Mouse (Mus musculus) embryo, embryonic 10 days (tissue): Measurements from ENCODE around the gene Nt5m.
A peak's percentile ranks its signal among the peaks of the same experiment; 100 is the strongest.

ENCODE experiments used
- DNase-seq: peaks from one replicate; pipeline ENCODE4 v3.0.0-alpha.2; 2015; ENCODE audit warnings: low spot score

The Nt5m gene

DNA sequence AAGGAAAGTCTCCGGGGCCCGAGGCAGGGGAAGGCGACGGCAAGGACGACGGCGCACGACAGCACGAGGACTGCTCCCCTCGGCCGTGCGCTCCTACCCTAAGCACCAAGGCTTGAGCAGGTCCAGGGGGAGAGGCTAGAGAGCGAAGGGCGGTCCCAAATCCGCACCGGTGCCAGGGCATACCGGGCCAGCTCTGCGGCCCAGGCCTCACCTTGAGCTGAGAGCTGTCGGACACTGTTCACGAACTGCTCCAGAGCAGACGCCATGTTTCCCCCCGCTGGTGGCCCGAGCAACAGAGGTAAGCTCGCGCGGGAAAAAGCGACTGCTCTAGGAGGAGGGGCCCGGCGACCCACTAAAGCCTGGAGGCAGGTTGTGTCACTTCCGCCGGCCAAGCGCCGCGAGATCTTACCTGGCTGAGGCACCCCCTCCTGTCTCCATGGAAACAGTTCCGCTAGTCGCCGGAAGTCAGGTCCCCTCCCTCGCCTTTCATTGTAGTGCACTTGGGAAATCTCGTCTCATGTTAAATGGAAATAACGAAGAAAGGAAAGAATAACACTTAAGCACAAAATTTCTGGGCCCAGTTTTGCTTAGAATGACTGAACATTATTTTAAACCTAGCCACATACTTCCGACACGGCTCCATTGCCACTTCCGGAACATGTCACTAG is 346 bp downstream of the Nt5m start, which contains the start of gene Cops3:
Gene Cops3 (minus strand): TSS at position 380 of the 668 bp plus-strand sequence.
- peak; percentile 99 for DNase-seq

GRCm38 (mm10) chr11:59846311-59846710 is 7.1 kb downstream of the Nt5m start:
- no peak for DNase-seq

- DNase-seq = peak; percentile 84
These were observed 7.9 kb downstream of the Nt5m start for GRCm38 (mm10) chr11:59847131-59847530.

DNA sequence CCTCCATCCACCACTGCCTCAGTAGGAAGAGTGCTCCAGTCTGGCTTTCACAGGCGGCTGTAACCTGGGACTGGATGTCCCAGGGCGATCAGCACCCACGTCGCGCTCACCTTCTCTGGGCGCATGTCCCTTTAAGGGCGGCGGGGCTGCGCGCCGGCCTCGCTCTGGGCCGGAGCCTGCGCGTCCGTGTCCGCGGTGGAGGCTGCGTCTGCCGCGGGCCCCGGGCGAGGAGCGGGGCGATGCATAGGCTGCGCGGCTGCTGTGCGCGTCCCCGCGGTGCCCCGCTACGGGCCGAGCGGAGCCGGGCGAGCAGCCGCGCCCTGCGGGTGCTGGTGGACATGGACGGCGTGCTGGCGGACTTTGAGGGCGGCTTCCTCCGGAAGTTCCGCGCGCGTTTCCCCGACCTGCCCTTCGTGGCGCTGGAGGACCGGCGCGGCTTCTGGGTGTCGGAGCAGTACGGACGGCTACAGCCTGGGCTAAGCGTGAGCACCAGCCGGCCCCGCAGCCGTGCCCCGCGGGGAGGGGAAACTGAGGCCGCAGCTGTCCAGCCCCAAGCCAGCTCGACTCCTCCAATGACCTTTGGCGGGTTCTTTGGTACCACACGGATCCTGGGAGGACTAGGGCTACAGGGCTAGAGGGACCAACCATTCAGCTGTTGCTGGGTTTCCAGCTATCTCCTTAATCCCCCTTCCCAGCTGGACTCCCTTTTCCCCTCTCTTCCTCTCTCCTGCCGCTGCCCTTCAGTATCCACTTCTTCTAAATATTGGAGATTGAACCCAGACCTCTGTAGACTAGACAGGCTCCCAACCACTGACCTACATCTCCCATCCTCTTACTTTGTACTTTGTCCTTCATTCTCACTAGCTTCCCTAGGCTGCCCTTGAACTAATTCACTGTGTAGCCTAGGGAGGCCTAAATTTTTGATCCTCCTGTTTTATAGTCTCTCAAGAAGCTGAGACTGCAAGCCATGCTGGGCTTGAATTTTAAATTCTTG is 8.9 kb downstream of the Nt5m start:
- DNase-seq = peak; percentile 79

GRCm38 (mm10) chr11:59852865-59853264 is 13.6 kb downstream of the Nt5m start:
- DNase-seq = no peak

GRCm38 (mm10) chr11:59860467-59860866 is 21.2 kb downstream of the Nt5m start:
- no peak for DNase-seq

DNA sequence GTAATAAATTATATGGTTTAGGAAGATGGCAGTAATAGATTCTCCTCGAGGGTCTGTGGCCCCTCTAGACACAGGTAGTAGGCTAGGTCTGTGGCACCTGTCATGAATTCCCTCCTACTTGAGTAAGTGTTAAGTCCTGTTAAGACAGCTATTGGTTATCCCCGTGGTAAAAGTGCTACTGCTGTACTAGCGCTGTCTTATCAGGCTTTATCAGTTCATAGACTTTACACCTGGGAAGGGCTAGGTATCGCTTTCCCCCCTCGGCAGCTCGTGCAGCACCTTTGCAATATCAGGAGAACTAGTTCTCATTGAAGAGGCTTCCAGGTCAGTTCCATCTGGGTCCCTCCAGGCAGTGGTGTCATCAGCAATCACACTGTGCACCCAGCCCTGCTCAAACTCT is 25.1 kb downstream of the Nt5m start:
- DNase-seq = no peak

DNA sequence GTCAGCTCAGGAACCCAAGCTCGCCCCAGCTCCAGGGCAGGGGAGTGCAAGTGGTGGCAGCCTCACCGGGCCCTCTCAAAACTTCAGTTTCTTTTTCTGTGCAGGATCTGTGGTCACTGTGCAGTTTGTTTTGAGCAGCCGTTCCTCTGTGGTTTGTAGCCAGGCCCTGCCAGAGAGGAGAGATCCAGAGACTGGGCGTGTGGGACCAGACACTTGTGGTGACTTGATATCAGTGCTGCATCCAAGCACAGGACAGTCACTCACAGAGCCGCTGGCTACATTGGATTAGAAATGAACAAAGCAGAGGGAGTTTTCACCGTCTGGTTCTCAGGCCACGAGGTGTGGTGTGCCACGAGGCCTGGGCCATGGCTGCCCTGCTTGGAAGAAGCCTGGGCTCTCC is 32.9 kb downstream of the Nt5m start:
- no peak for DNase-seq

DNA sequence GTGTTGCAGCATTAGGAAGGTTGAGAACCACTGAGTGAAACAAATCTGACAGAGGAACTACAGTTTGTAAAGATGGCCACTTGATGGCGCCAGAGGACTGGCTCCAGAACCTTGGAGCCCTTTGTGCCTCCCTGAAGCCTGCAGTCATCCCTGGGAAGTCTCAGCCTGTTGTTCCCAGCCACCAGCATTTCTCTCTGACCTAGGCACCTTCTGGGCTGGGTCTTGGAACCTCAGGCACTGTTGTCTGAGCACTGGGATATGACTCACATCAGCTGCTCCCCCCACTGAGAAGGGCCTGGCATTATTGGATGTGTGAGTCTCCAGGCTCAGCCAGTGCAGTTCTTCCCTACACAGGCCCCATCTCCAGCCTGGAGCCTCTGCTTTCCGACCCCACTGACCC is 40.8 kb downstream of the Nt5m start:
- DNase-seq = peak; percentile 91

GRCm38 (mm10) chr11:59885217-59885986 is 46.2 kb downstream of the Nt5m start:
- DNase-seq = peak; percentile 37

DNA sequence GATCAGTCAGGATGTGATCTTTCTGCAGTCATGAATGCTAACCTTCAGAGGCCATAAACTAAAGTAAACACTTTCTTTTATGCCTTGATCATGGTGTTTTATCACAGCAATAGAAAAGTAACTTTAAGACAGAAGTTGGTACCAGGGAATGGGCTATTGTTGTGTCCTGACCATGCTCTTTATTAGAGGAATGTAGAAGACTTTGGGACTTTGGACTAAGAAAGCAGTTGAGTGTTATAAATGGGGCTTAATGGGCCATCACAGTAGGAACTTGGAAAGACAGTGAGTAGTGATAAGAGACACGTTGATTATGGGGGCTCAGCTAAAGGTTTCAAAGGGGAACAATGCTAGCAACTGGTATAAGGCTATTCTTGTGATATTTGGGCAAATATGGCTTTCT is 47.7 kb downstream of the Nt5m start:
- DNase-seq = no peak

- no peak for DNase-seq
These were observed 48.9 kb downstream of the Nt5m start for GRCm38 (mm10) chr11:59888151-59888550.

DNA sequence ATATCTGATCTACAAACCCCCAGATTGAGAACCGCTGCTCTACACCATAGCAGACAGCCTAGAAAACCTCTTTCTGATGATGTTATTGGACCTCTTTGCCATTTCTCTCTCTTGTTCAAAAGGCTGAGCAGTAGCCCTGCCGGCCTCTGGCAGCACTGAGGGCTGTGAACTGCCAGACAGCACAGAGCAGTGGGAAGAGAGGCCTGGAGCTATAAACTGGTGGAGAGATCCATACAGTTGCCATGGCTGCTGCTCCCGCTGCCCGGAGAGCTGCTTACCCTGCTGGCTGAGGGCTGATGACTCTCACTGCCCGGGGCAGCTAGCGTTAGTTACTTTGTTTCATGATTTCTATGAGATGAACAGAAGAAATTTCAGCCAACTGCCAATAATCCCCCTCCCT is 52.6 kb downstream of the Nt5m start:
- no peak for DNase-seq

DNA sequence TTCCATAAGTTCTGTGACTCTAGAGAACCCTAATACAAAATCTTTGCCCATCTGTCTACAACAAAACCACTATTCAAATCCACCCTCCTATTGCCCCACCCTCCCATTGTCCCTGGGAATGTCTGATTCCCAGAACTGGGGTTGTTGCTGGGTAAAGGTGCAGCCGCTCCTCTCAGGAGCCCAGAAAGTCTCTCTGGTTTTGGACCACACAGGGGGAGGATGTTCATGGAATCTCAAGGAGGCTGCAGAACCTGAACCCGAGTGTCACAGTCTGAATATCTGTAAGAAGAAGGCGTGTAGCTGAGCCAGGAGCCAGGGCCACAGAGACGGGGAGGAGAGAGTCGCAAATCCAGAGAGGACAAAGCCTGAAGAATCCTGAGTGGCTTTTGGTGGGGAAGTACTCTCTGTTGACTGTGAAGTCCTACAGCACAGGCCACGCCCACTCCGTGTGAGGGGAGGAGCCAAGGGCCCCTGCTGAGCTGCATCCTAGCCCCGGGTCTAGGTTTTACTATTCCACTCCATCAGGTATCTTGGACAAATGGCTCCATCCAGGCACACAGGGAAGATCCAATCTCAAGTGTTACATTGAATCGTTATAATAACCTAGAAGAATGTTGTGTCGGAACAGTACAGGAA is 54.0 kb downstream of the Nt5m start:
- DNase-seq = no peak

- no peak for DNase-seq
These were observed 55.7 kb downstream of the Nt5m start for GRCm38 (mm10) chr11:59894916-59895315.

DNA sequence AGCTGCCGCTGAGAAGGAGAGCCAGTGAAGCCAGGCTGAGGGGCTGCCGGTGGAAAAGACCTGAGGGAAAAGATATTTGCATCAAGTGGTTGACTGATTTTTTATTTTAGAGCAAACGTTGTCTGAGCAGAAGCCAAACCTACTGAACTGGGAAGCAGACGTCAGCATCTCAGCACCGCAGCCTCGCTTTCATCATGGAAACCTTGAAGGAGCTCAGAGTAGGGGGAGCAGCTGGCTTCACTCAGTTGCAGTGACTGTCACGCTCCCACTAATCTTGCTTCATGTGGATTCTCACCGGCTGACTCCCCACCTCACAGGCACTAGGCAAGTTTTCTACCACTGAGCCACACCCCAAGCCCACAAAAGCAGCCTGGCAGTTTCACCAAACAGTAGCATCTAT is 56.1 kb downstream of the Nt5m start:
- DNase-seq = no peak

- DNase-seq = no peak
These were observed 58.8 kb downstream of the Nt5m start for GRCm38 (mm10) chr11:59897981-59898599.

- no peak for DNase-seq
These were observed 60.8 kb downstream of the Nt5m start for GRCm38 (mm10) chr11:59899711-59900685.

GRCm38 (mm10) chr11:59900995-59901394 is 61.7 kb downstream of the Nt5m start:
- DNase-seq = no peak

DNA sequence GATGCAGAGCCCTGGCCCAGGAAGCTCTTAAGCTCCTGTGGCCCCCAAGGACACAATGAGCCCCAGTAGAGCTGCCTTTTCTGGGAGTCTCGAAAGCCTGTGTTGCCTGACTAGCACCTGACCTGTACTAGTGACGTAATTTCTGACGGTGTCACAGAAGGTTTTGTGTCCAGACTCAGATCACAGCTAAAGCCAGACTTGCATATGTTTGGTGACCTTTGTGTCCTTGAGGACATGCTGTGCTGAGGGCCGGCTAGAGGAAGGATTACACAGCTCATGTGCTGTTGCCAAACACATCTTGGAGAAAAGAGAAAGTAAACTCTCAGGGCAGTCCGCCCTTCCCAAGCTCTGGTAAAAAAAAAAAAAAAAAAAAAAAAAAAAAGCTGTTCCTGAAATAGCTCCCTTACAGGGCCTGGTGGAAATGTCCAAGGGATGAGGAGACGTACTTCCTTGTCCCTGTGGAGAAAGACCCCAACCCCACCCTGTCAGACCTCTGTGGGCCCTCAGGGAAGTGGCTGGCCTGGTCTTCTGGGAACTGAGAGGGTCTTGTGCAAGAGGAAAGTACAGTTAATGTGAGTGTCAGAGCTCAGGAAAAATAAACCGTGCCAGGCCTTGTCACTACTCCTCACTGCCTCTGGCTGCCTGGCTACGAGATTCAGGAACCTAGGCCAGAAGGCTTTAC is 62.9 kb downstream of the Nt5m start:
- DNase-seq = no peak
